Mouse (Mus musculus): ENCODE results near the gene Adprh.

GRCm38 (mm10) chr16:38476312-38477240 lies 24.1 kb upstream of the Adprh start:
- TF ChIP-seq CTCF (IDR thresholded peaks at IDR 0.05; ENCODE audit: borderline replicate concordance, insufficient read depth, low read length) (no peak), POLR2A (IDR thresholded peaks at IDR 0.05; ENCODE audit: low read depth, low read length) (0 out of 2 replicates have a peak, but pooled peaks have one; percentile 18)
